Mouse (Mus musculus) megakaryocyte, embryonic 14.5 days (primary cell): ENCODE measurements around the gene Pcgf2.

Experiments used
- FLI1 ChIP-seq: IDR thresholded peaks from 2 replicates; pipeline ENCODE4 v1.6.1; 2012; ENCODE audit warnings: low read length, inconsistent platforms, mixed read lengths
- GATA1 ChIP-seq: IDR thresholded peaks from 3 replicates; pipeline ENCODE4 v1.6.1; 2012; ENCODE audit warnings: mixed read lengths, low read length, inconsistent platforms, borderline replicate concordance

- no peak for TF ChIP-seq GATA1
- no peak for TF ChIP-seq FLI1
These were observed 36.6 kb downstream of the Pcgf2 start for GRCm38 (mm10) chr11:97663528-97664338.
